Mouse (Mus musculus): Measurements from ENCODE around the gene Stx8.

DNA sequence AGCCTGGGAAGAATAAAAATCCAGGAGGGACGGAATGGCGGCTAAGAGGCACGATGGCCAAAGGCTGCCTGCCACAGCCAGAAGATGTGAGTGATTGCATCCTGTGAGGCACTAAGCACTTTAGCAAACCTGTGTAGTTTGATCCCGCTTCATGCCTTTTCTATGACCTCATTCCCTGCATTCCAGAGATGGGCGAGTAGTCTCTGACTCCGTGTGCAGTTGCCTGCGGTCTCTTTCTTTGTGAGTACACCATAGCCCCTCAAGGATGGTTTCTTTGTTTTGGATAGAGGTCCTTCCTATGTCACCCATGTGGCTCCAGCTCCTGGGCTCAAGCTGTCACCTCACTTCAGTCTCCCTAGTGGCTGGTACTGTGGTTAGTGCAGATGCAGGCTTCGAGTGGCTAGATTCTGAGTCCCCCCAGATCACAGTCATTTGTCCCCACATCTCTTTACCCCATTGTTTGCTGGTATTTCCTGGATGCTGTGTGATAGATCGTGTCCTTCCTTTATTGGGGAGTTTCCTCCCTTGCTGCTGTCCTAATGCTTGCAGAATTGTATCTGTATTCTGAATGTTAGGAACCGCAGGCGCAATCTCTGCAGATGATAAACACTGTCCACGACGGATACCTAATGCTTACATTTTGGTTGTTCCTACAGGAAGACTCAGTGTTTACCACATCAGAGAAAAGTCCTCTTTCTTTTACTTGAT, 124.0 kb downstream of the Stx8 start:
- TF ChIP-seq CTCF (IDR thresholded peaks at IDR 0.05; ENCODE audit: insufficient read depth, low read length) (no peak), POLR2A (IDR thresholded peaks at IDR 0.05; ENCODE audit: borderline replicate concordance, extremely low read depth, low read depth, low read length) (no peak)
